Mouse (Mus musculus) MN1 (cell line): ENCODE data around the gene Vmn2r36.
"Not testable (repeated sequence)": the region's sequence is repeated elsewhere in the genome, so short reads cannot be mapped to it uniquely, and the experiment has no call there.

Experiments
- DNase-seq: peaks from one replicate; pipeline ENCODE4 v3.0.0-alpha.2; 2016; ENCODE audit warnings: low spot score

Gene Vmn2r36

GRCm38 (mm10) chr7:7902395-7902794 lies at the start of gene Vmn2r36:
Gene Vmn2r36, minus strand, starts transcription at chr7:7902495.
- DNase-seq: not testable (repeated sequence)
